Mouse (Mus musculus): ENCODE data around the gene Sycp2l.
"Not testable (repeated sequence)": the region's sequence is repeated elsewhere in the genome, so short reads cannot be mapped to it uniquely, and the experiment has no call there.

Sycp2l gene

GRCm38 (mm10) chr13:41123666-41124225 lies 9.6 kb downstream of the Sycp2l start:
- no peak for DNase-seq (ENCODE audit: low spot score in 2 of 2)

- no peak for DNase-seq (ENCODE audit: low spot score in 2 of 2)
Measured at GRCm38 (mm10) chr13:41128326-41128725, 14.2 kb downstream of the Sycp2l start.

GRCm38 (mm10) chr13:41129061-41129460 lies 15.0 kb downstream of the Sycp2l start:
- DNase-seq (ENCODE audit: low spot score in 2 of 2) = peak; percentile 4 to 8

GRCm38 (mm10) chr13:41134901-41135300 lies 20.8 kb downstream of the Sycp2l start:
- peak in 1 of 2 experiments; percentile 34 for DNase-seq (ENCODE audit: low spot score in 2 of 2)

GRCm38 (mm10) chr13:41145433-41145970 lies 31.4 kb downstream of the Sycp2l start:
- no peak for DNase-seq (ENCODE audit: low spot score in 2 of 2)

- peak; percentile 13 to 46 for DNase-seq (ENCODE audit: low spot score in 2 of 2)
Measured at GRCm38 (mm10) chr13:41146271-41146670, 32.2 kb downstream of the Sycp2l start.

GRCm38 (mm10) chr13:41153146-41153545 lies 39.0 kb downstream of the Sycp2l start:
- no peak for DNase-seq (ENCODE audit: low spot score in 2 of 2)

GRCm38 (mm10) chr13:41158426-41158825 lies 44.3 kb downstream of the Sycp2l start:
- DNase-seq (ENCODE audit: low spot score in 2 of 2) = no peak

- no peak for DNase-seq (ENCODE audit: low spot score in 2 of 2)
Measured at GRCm38 (mm10) chr13:41187886-41188285, 73.8 kb downstream of the Sycp2l start.

GRCm38 (mm10) chr13:41195640-41196333 lies 81.7 kb downstream of the Sycp2l start:
- DNase-seq (ENCODE audit: low spot score in 2 of 2) = no peak

GRCm38 (mm10) chr13:41200861-41201260 lies 86.8 kb downstream of the Sycp2l start:
- DNase-seq (ENCODE audit: low spot score in 2 of 2) = no peak

- DNase-seq (ENCODE audit: low spot score in 2 of 2) = no peak
Measured at GRCm38 (mm10) chr13:41203289-41203688, 89.2 kb downstream of the Sycp2l start.

- DNase-seq (ENCODE audit: low spot score in 2 of 2) = no peak
Measured at GRCm38 (mm10) chr13:41203691-41204090, 89.6 kb downstream of the Sycp2l start.

- not testable (repeated sequence) for DNase-seq (ENCODE audit: low spot score in 2 of 2)
Measured at GRCm38 (mm10) chr13:41205568-41205967, 91.5 kb downstream of the Sycp2l start.

GRCm38 (mm10) chr13:41206241-41206640 lies 92.1 kb downstream of the Sycp2l start:
- no peak for DNase-seq (ENCODE audit: low spot score in 2 of 2)

GRCm38 (mm10) chr13:41211276-41211675 lies 97.2 kb downstream of the Sycp2l start:
- no peak for DNase-seq (ENCODE audit: low spot score in 2 of 2)

- DNase-seq (ENCODE audit: low spot score in 2 of 2) = no peak
Measured at GRCm38 (mm10) chr13:41212558-41213322, 98.6 kb downstream of the Sycp2l start.

- DNase-seq (ENCODE audit: low spot score in 2 of 2) = no peak
Measured at GRCm38 (mm10) chr13:41215669-41216068, 101.6 kb downstream of the Sycp2l start.

- no peak for DNase-seq (ENCODE audit: low spot score in 2 of 2)
Measured at GRCm38 (mm10) chr13:41216236-41216635, 102.1 kb downstream of the Sycp2l start.

- no peak for DNase-seq (ENCODE audit: low spot score in 2 of 2)
Measured at GRCm38 (mm10) chr13:41219056-41219455, 104.9 kb downstream of the Sycp2l start.

GRCm38 (mm10) chr13:41219687-41220303 lies 105.7 kb downstream of the Sycp2l start:
- DNase-seq (ENCODE audit: low spot score in 2 of 2) = peak in 1 of 2 experiments; percentile 27

GRCm38 (mm10) chr13:41220304-41220834 lies 106.3 kb downstream of the Sycp2l start, which contains the start of gene Elovl2:
Elovl2 (minus strand) TSS chr13:41220405.
- DNase-seq (ENCODE audit: low spot score in 2 of 2) = peak in 1 of 2 experiments; percentile 39
